Mouse (Mus musculus) lung, postnatal 0 days (tissue): ENCODE results near the gene Gabarap.
A peak's percentile ranks its signal among the peaks of the same experiment; 100 is the strongest.

Experiments used
- CTCF ChIP-seq: IDR thresholded peaks from 2 replicates; pipeline ENCODE4 v1.5.1; 2016; ENCODE audit warnings: antibody characterized with exemption, mild to moderate bottlenecking
- EP300 ChIP-seq: IDR thresholded peaks from 2 replicates; pipeline ENCODE4 v1.6.1; 2016; ENCODE audit warnings: antibody characterized with exemption, mild to moderate bottlenecking, control low read depth

DNA sequence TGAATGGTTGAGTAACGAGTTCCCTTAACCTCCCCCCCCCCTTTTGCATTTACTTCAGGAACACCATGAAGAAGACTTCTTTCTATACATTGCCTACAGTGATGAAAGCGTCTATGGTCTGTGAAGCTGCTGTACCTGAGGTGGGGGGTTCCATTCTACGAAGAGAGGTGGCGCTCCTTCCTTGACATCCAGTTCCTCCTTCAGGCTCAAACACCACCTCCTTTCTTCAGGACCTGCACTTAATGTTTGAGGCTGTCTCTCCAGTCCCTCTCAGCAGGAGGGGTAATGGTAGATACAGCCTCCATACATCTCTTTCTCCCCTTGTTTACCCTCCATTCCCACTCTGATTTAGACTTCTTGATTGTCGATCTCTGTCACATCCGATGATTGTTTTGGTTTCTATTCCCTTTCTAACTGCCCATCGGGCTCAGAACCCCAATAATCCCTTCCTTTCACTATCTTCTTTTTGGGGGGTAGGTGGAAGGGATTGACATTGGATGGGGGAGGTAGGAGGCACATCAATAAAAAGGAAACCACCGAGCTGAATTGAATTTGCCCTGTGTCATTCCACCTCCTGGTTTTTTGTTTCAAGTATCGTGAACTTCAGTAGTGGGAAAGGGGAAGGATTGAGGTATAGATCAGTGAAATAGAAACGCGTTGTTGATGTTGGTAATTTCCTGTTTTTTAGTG is 3.6 kb downstream of the Gabarap start:
- TF ChIP-seq CTCF, result peak; percentile 42
- no peak for TF ChIP-seq EP300
